Mouse (Mus musculus): Measurements from ENCODE around the gene Tmem179b. TPM values are rescaled to one million over a fixed set of nuclear protein-coding genes. Genes with fewer than 3 reads are reported as not detected.
A peak's percentile ranks its signal among the peaks of the same experiment; 100 is the strongest.
"Not testable (repeated sequence)": the region's sequence is repeated elsewhere in the genome, so short reads cannot be mapped to it uniquely, and the experiment has no call there.

The Tmem179b gene
- total RNA-seq, 2 experiments from 2014 or later: 13.6 to 14.1 TPM

GRCm38 (mm10) chr19:8734334-8734733 lies 39.9 kb downstream of the Tmem179b start:
- DNase-seq: no peak

GRCm38 (mm10) chr19:8728335-8729099 lies 45.8 kb downstream of the Tmem179b start:
- DNase-seq: not testable (repeated sequence)

GRCm38 (mm10) chr19:8727495-8728114 lies 46.7 kb downstream of the Tmem179b start:
- DNase-seq: no peak

- no peak for DNase-seq
Observed at GRCm38 (mm10) chr19:8726609-8727390, 47.5 kb downstream of the Tmem179b start.

DNA sequence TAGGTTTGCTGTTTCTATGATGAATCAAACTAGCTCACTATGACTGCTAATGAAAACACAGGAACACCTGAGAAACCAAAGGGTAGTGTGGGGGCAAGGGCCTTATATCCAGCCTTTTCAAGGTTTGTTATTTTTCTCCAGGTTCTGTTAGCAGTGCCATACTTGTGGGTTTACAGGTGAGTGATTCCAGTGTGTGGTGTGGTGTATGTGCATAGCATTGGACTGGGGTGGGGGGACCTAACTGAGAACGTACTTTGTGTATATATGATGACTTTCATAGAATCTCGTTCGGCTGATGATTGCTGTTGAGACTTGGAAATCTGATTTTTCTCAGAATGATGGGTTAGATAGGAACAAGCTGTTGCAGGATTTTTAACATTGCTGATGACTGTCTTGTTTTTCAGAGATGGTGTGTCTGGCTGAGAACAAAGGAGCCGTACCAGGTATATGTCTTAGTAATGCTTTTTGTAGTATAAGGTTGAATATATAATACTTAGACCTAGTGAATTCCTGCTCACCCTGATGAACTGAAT lies 49.1 kb downstream of the Tmem179b start:
- DNase-seq: no peak

DNA sequence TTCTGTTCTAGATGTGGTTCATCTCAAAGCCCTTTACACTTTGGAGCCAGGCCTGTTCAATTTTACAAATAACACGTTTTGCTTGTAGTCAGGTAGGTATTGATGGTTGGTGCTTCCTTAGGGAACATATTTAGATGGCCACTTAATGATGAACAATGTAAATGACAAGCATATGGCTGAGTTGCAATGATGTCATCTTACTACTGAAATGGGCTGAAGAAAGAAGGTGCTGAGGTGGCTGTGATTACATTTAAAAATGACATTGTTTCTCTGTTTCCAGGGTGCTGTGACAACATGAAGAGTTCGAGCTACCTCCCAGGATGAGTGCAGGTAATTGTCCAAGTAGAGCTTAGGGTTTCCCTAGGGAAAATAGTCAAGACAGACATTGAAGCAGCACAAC lies 49.9 kb downstream of the Tmem179b start:
- DNase-seq: no peak

DNA sequence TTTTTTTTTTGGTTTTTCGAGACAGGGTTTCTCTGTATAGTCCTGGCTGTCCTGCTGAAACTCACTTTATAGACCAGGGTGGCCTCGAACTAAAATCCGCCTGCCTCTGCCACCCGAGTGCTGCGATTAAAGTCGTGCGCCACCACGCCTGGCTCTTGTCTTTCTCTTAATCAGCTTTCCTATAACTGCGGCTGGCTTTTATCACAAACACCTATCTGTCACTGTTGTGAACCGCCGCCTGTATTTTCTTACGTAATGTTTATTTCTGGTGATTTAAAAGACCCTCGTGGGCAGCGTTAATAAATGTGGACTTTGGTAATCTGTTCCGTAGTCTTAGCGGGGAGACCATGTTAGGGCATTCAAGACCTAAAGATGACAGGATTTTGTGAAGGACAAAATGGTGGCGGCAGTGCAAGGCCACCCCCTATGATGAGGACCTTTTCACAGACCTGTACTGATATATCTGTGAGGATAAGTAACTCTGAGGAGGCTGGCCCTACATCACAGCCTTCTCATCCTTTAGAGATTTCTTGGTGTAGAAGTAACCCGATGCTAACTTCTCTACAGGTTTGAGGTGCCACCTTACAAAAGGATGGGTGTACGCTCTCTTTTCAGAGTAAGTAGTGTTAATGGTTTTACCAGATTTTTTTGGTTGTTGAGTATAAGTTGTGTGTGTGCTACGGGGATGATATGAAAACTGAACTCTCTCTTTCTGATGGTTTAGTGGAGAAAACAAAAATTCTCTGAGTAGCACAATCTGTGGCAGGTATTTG lies 50.5 kb downstream of the Tmem179b start:
- DNase-seq: no peak

- DNase-seq: peak; percentile 89
Observed at GRCm38 (mm10) chr19:8722907-8723573, 51.2 kb downstream of the Tmem179b start, which contains the start of gene Slc3a2. Slc3a2 (minus strand) TSS chr19:8723369.

GRCm38 (mm10) chr19:8722559-8722906 lies 51.7 kb downstream of the Tmem179b start:
- no peak for DNase-seq

Small RNA genes within 50 kb of the gene (microRNA-seq; reads per million reads assigned to microRNA genes)
- 0.25 to 0.64 reads per million in 2 experiments for gene Mir6992

Other genes starting within 250 kb of the Tmem179b start
- under 1 TPM in 1 of 2 experiments, not detected in 1; 0.07 TPM for gene Slc22a8, start 183.2 kb downstream of the Tmem179b start, total RNA-seq (2021)
- gene Slc22a6, start 156.4 kb downstream of the Tmem179b start, total RNA-seq (2021): not detected
- gene Chrm1, start 110.7 kb downstream of the Tmem179b start, total RNA-seq (2021): under 1 TPM; 0.11 to 0.16 TPM
- gene Slc3a2, start 51.1 kb downstream of the Tmem179b start, total RNA-seq (2021): 10 to 100 TPM; 29.4 to 36.7 TPM
- 10 to 100 TPM; 26.5 to 27.4 TPM for gene Wdr74, start 38.6 kb downstream of the Tmem179b start, total RNA-seq (2021)
- gene 1700092M07Rik, start 33.7 kb downstream of the Tmem179b start, total RNA-seq (2021): under 1 TPM in 1 of 2 experiments, not detected in 1; 0.65 TPM
- gene Stx5a, start 33.1 kb downstream of the Tmem179b start, total RNA-seq (2021): 10 to 100 TPM; 35.6 to 46.3 TPM
- 10 to 100 TPM; 40.8 to 61.8 TPM for gene Nxf1, start 17.4 kb downstream of the Tmem179b start, total RNA-seq (2021)
- gene Tmem223, start 3.5 kb downstream of the Tmem179b start, total RNA-seq (2021): 10 to 100 TPM; 81.9 to 82.5 TPM
- gene Taf6l, start 11.9 kb upstream of the Tmem179b start, total RNA-seq (2021): 10 to 100 TPM in 1 of 2 experiments, 1 to 10 TPM in 1; 8.5 to 12.0 TPM
- 10 to 100 TPM; 40.9 to 45.1 TPM for gene Polr2g, start 24.1 kb upstream of the Tmem179b start, total RNA-seq (2021)
- 1 to 10 TPM; 1.0 to 1.4 TPM for gene Zbtb3, start 28.1 kb upstream of the Tmem179b start, total RNA-seq (2021)
- gene Ttc9c, start 44.9 kb upstream of the Tmem179b start, total RNA-seq (2021): 10 to 100 TPM; 11.8 to 15.7 TPM
- gene Hnrnpul2, start 45.5 kb upstream of the Tmem179b start, total RNA-seq (2021): 10 to 100 TPM; 42.2 to 47.8 TPM
- gene AC129217.1, start 55.3 kb upstream of the Tmem179b start, total RNA-seq (2021): not detected
- gene Bscl2, start 63.0 kb upstream of the Tmem179b start, total RNA-seq (2021): 10 to 100 TPM; 16.8 to 19.5 TPM
- under 1 TPM; 0.66 to 0.77 TPM for gene Gng3, start 64.7 kb upstream of the Tmem179b start, total RNA-seq (2021)
- 10 to 100 TPM; 11.5 to 14.0 TPM for gene Lrrn4cl, start 76.3 kb upstream of the Tmem179b start, total RNA-seq (2021)
- 100 to 1,000 TPM; 169 to 172 TPM for gene Ubxn1, start 97.0 kb upstream of the Tmem179b start, total RNA-seq (2021)
- 10 to 100 TPM; 55.2 to 58.1 TPM for gene Uqcc3, start 106.5 kb upstream of the Tmem179b start, total RNA-seq (2021)
- 10 to 100 TPM in 1 of 2 experiments, 1 to 10 TPM in 1; 7.2 to 11.8 TPM for gene Lbhd1, start 109.3 kb upstream of the Tmem179b start, total RNA-seq (2021)
- not detected for gene Gm49403, start 109.5 kb upstream of the Tmem179b start, total RNA-seq (2021)
- 10 to 100 TPM; 25.6 to 29.6 TPM for gene 1810009A15Rik, start 114.4 kb upstream of the Tmem179b start, total RNA-seq (2021)
- gene Gm49416, start 114.5 kb upstream of the Tmem179b start, total RNA-seq (2021): 1 to 10 TPM in 1 of 2 experiments, not detected in 1; 3.3 TPM
- gene Ints5, start 118.5 kb upstream of the Tmem179b start, total RNA-seq (2021): 10 to 100 TPM; 10.7 to 14.6 TPM
- gene Ganab, start 123.6 kb upstream of the Tmem179b start, total RNA-seq (2021): 10 to 100 TPM; 42.1 to 58.8 TPM
- gene B3gat3, start 145.9 kb upstream of the Tmem179b start, total RNA-seq (2021): 10 to 100 TPM; 23.4 to 27.6 TPM
- gene Rom1, start 154.9 kb upstream of the Tmem179b start, total RNA-seq (2021): 1 to 10 TPM; 4.2 to 5.6 TPM
- 10 to 100 TPM; 11.7 to 15.9 TPM for gene Eml3, start 155.1 kb upstream of the Tmem179b start, total RNA-seq (2021)
- 10 to 100 TPM; 37.7 to 49.7 TPM for gene Mta2, start 167.4 kb upstream of the Tmem179b start, total RNA-seq (2021)
- 10 to 100 TPM in 1 of 2 experiments, 1 to 10 TPM in 1; 9.1 to 11.2 TPM for gene Tut1, start 179.4 kb upstream of the Tmem179b start, total RNA-seq (2021)
- gene Eef1g, start 192.6 kb upstream of the Tmem179b start, total RNA-seq (2021): 100 to 1,000 TPM; 640 to 671 TPM
- 100 to 1,000 TPM; 235 to 267 TPM for gene Ahnak, start 214.8 kb upstream of the Tmem179b start, total RNA-seq (2021)

Measured in gastrocnemius, postnatal 10 days (tissue).